Mouse (Mus musculus): ENCODE data around the gene Klf14.

DNA sequence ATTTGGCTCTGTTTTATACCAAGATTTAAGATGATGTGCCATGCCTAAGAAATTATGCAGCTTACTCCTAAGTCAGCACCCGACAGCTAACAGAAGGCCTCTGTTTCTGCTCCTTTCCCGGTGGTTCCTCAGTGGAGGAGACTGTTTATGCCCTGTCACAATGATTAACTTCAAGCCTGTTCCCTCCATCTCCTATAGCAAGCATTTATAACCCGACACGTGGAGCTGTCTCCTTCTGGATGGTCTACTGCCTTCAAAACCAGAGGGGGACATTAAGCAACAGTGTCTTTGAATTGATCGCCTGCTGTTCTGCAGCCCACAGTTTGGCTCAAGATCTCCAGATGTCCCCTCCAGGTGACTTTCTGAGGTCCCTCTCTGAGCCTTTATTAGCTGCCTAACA lies 19.6 kb downstream of the Klf14 start:
- no peak for TF ChIP-seq POLR2A (IDR thresholded peaks at IDR 0.05; ENCODE audit: insufficient read length, low read depth)
- no peak for TF ChIP-seq CEBPB (IDR thresholded peaks at IDR 0.05; ENCODE audit: insufficient read depth, poor library complexity, severe bottlenecking)
- no peak for TF ChIP-seq POLR2AphosphoS2 (IDR thresholded peaks at IDR 0.05; ENCODE audit: insufficient read length, low read depth)
- no peak for TF ChIP-seq TCF12 (IDR thresholded peaks at IDR 0.05; ENCODE audit: insufficient read depth, poor library complexity, severe bottlenecking)
- no peak for TF ChIP-seq USF1 (IDR thresholded peaks at IDR 0.05; ENCODE audit: low read depth)
- TF ChIP-seq E2F4 (IDR thresholded peaks at IDR 0.05; ENCODE audit: insufficient read depth) = no peak
- TF ChIP-seq MAX (IDR thresholded peaks at IDR 0.05; ENCODE audit: low read depth) = no peak
- TF ChIP-seq MYOG (IDR thresholded peaks at IDR 0.05; ENCODE audit: control insufficient read depth in 1 of 3, insufficient read depth in 1 of 3, insufficient read length in 2 of 3, low read depth in 2 of 3) = no peak
- TF ChIP-seq MYOD1 (IDR thresholded peaks at IDR 0.05; ENCODE audit: control insufficient read depth in 1 of 3, insufficient read length in 2 of 3, low read depth in 2 of 3) = no peak
- no peak for TF ChIP-seq TCF3 (IDR thresholded peaks at IDR 0.05; ENCODE audit: insufficient read length, low read depth)
- no peak for TF ChIP-seq REST (IDR thresholded peaks at IDR 0.05; ENCODE audit: insufficient read depth, insufficient read length)
- TF ChIP-seq SRF (IDR thresholded peaks at IDR 0.05; ENCODE audit: control insufficient read depth, insufficient read length, low read depth) = no peak

Data from myocyte (in vitro differentiated cells).